Mouse (Mus musculus) hindbrain, postnatal 0 days (tissue): ENCODE measurements at regions not wholly inside any gene's neighbourhood (a gene's known extent, or its start where the extent isn't known, plus 50 kb on each side); places are given as distances from the start of the nearest gene placed in this dataset.

ENCODE experiments used
- ATAC-seq: fragments of 200-750 bp; cut with Nextera tagmentation; 2 replicates; pipeline ENCODE4 v1.8.0; 2017; ENCODE audit warnings: mild to moderate bottlenecking, moderate TSS enrichment, moderate library complexity
- DNase-seq: peaks from one replicate; pipeline ENCODE4 v3.0.0-alpha.2; 2015; ENCODE audit warnings: low spot score
- H3K27ac ChIP-seq: fragments of 300-500 bp; sonication (generic); 2 replicates; pipeline ENCODE4 v1.5.1; 2014; ENCODE audit warnings: mild to moderate bottlenecking
- H3K27me3 ChIP-seq: fragments of 300-500 bp; sonication (generic); 2 replicates; pipeline ENCODE4 v1.6.1; 2014; ENCODE audit warnings: low read length, mixed read lengths; ENCODE audit not compliant: insufficient read depth
- H3K36me3 ChIP-seq: fragments of 300-500 bp; sonication (generic); 2 replicates; pipeline ENCODE4 v1.6.1; 2014; ENCODE audit warnings: low read length, mixed read lengths; ENCODE audit not compliant: insufficient read depth
- H3K4me1 ChIP-seq: fragments of 300-500 bp; sonication (generic); 2 replicates; pipeline ENCODE4 v1.6.1; 2014; ENCODE audit warnings: antibody characterized with exemption, low read length, mixed read lengths; ENCODE audit not compliant: insufficient read depth
- H3K4me2 ChIP-seq: fragments of 300-500 bp; sonication (generic); 2 replicates; pipeline ENCODE4 v1.6.1; 2014; ENCODE audit warnings: low read depth, mild to moderate bottlenecking, low read length, moderate library complexity, mixed read lengths
- H3K4me3 ChIP-seq: fragments of 300-500 bp; sonication (generic); 2 replicates; pipeline ENCODE4 v1.5.1; 2014; ENCODE audit warnings: low read length
- H3K9ac ChIP-seq: fragments of 300-500 bp; sonication (generic); replicated peaks from 2 replicates; pipeline ENCODE4 v1.6.1; 2014; ENCODE audit warnings: mild to moderate bottlenecking, low read length, moderate library complexity, mixed read lengths
- H3K9me3 ChIP-seq: fragments of 300-500 bp; sonication (generic); 2 replicates; pipeline ENCODE4 v1.6.1; 2016; ENCODE audit warnings: low read length, mixed read lengths
- CTCF ChIP-seq: IDR thresholded peaks from 2 replicates; pipeline ENCODE4 v1.5.1; 2016; ENCODE audit warnings: antibody characterized with exemption, control low read depth, low read depth
- WGBS: fragments of 180-500 bp; shearing (Covaris S2); extraction: QIAGEN DNeasy Blood & Tissue Kit; methylation state at CpG from one replicate; pipeline ENCODE4 v1.1.7; 2014; 5-methylcytosine and 5-hydroxymethylcytosine counted together

DNA sequence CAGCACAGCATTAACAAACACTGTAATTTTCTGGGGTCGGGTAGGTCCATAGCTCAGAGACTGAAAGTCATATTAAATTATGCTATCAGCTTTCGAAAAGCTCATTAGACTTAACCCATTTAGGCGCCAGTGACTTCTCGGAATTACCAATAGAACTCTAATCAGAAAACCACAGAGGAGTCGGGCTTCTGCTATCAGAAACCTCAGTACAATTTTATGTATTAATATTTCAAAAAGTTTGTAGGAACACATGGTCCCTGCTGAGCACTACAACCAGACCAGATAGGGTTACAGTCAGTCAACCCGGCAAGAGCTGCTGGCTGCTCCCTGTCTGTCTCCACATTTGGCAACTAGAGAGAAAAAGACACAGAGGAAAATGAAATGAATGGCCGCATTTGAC, 647.3 kb upstream of the Pabpc4l start:
- WGBS = 72% methylated on average over 7 of the region's 7 CpGs
- Histone ChIP-seq H3K27ac (no peak overlapping the region), H3K4me3 (no peak overlapping the region), H3K9me3 (no peaks in the 10 kb centered on the region), H3K36me3 (no peaks in the 10 kb centered on the region), H3K4me1 (no peaks in the 10 kb centered on the region), H3K4me2 (no peak overlapping the region), H3K9ac (no peak overlapping the region), H3K27me3 (no peaks in the 10 kb centered on the region)
- TF ChIP-seq CTCF = no peak
- no peak for DNase-seq
- no peak for ATAC-seq

DNA sequence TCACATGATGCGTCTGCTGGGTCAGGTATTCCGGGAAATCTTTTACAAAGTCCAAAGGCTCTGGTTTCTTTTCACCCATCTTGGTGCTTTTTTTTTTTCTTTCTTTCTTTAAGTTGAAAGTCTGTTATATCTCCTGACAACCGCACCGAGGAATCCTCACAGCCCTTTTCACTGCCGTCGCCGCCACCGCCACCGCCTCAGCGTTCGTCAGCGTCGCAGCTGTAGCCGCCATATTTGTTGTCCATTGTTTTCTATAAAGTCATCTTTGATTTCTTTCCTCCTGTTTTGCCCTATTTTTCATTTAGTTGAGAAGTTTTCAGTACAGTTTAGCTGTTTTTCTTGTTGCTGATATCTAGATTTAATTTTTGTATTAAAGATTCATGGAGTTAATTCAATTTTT, 603.5 kb upstream of the Pabpc4l start:
- DNase-seq (no peak), ATAC-seq (no peak)
- TF ChIP-seq CTCF = no peak
- no peaks in the 10 kb centered on the region for H3K36me3 ChIP-seq
- H3K4me2 ChIP-seq = no peak overlapping the region
- no peaks in the 10 kb centered on the region for H3K4me1 ChIP-seq
- no peak overlapping the region for H3K9ac ChIP-seq
- H3K9me3 ChIP-seq = no peaks in the 10 kb centered on the region
- H3K27ac ChIP-seq = no peak overlapping the region
- WGBS = 98% methylated on average over 14 of the region's 14 CpGs
- H3K4me3 ChIP-seq = no peak overlapping the region
- H3K27me3 ChIP-seq = no peaks in the 10 kb centered on the region

DNA sequence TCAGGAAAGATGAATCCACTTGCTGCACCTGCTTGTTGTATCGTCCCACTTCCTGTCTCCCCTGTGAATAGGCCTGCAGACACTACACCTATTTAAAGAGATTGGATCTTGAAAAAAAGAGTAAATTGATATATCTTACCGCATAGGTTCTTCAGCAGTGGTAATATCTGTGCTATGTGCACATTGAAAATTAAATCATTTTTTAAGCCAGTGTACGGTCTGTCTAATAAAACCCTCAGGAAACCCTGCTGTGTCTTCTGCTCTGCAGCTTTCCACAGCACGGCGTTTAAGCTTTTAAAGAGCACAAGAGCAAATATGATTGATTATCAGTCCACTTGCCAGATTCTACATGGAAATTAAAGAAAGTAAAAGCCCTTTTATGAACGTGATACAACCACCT, 577.7 kb upstream of the Pabpc4l start:
- no peak overlapping the region for H3K9ac ChIP-seq
- no peak overlapping the region for H3K4me2 ChIP-seq
- ATAC-seq (no peak), DNase-seq (peak; percentile 20)
- H3K27ac ChIP-seq = no peak overlapping the region
- no peaks in the 10 kb centered on the region for H3K27me3 ChIP-seq
- H3K4me3 ChIP-seq = no peak overlapping the region
- no peaks in the 10 kb centered on the region for H3K4me1 ChIP-seq
- H3K36me3 ChIP-seq = no peaks in the 10 kb centered on the region
- no peak for TF ChIP-seq CTCF
- 60% methylated on average over 6 of the region's 6 CpGs for WGBS
- no peaks in the 10 kb centered on the region for H3K9me3 ChIP-seq

DNA sequence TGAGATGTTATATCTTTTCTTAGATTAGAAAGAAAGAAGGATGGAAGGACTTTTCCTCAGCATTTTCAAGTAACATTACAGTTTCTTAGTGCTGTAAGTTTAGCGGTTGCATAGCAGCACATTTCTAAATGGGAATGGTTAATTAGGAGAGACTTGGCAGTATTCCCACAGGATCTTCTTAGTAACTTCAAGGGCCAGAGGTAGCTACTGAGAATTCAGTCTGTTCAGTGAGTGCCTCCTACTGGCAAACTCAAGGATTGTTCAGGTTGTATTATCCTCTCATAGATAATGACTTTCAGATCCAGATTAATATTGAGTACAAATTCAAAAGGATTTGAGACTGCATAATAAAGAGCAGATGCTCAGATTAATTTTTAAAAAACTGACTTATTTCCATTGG, 571.3 kb upstream of the Pabpc4l start:
- Histone ChIP-seq H3K4me1 (no peaks in the 10 kb centered on the region), H3K27me3 (no peaks in the 10 kb centered on the region), H3K9ac (no peak overlapping the region), H3K27ac (no peak overlapping the region), H3K4me2 (no peak overlapping the region), H3K36me3 (no peaks in the 10 kb centered on the region), H3K9me3 (no peaks in the 10 kb centered on the region), H3K4me3 (no peak overlapping the region)
- ATAC-seq = no peak
- WGBS = 31% methylated on average over 1 of the region's 1 CpGs
- peak; percentile 53 for DNase-seq
- peak; percentile 18; the same call in 1 of the 2 replicates for TF ChIP-seq CTCF

DNA sequence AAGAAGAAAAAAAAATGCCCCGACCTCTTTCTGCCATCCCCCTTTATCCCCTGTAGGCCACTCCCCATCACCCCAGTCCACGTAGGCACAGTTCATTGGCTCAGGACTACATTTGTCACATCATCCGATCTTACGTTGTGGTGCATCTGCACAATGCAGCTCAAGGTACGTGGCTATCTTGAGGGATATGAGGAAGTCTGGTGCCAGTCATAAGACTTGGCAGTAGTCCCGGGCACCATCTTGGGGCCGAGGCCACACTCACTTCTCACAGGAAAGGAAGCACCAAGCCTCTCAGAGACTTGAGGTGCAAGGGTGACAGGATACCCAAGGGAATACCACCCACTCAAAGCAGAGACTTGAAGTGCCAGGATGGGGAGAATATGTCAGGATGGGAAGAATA, 570.5 kb upstream of the Pabpc4l start:
- no peak overlapping the region for H3K4me3 ChIP-seq
- H3K4me1 ChIP-seq = no peaks in the 10 kb centered on the region
- WGBS = 89% methylated on average over 7 of the region's 7 CpGs
- no peaks in the 10 kb centered on the region for H3K9me3 ChIP-seq
- no peak overlapping the region for H3K27ac ChIP-seq
- no peak overlapping the region for H3K4me2 ChIP-seq
- H3K27me3 ChIP-seq = no peaks in the 10 kb centered on the region
- DNase-seq (no peak), ATAC-seq (no peak)
- no peak for TF ChIP-seq CTCF
- H3K36me3 ChIP-seq = no peaks in the 10 kb centered on the region
- H3K9ac ChIP-seq = no peak overlapping the region

DNA sequence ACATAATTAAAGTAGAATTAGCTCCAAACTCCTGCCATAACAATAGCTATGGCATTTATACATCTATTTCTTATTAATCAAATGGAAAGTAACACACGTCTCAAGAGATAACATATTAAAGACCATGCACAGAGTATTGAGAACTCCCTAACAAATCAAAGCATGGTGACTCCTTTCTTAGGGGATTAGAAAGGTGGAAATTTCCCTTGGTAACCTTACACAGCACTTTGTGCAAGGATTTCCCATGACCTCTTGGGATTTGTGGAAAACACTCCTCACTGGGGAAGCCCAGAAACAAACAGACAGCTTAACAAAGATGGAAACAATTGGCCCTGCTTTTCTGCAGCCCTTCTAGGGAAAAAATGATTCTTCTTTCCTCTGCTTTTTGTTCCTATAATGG, 562.4 kb upstream of the Pabpc4l start:
- Histone ChIP-seq H3K27ac (no peak overlapping the region), H3K36me3 (no peaks in the 10 kb centered on the region), H3K9ac (no peak overlapping the region), H3K4me2 (no peak overlapping the region), H3K4me1 (no peaks in the 10 kb centered on the region), H3K27me3 (no peaks in the 10 kb centered on the region), H3K9me3 (no peaks in the 10 kb centered on the region), H3K4me3 (no peak overlapping the region)
- DNase-seq (no peak), ATAC-seq (no peak)
- no peak for TF ChIP-seq CTCF
- 61% methylated on average over 1 of the region's 1 CpGs for WGBS

DNA sequence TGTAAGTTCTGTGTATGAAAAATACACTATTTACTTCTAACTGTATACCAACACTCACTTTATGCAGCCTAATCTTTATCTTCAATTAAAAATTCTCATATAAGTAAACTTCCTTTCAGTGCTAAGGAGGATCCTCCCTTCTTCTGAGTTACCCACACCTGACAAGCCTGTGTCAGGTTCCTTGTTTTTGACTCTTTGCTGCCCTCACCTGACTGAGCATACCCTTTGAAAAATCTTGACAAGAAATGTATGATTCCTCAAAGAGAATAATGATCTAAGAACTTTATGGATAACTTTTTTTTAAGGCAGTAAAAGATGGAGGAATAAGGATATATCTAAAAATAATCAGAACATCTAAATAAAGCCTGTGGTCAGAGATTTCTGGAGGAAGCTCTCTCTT, 550.9 kb upstream of the Pabpc4l start:
- TF ChIP-seq CTCF = peak; percentile 41
- Histone ChIP-seq H3K4me3 (no peak overlapping the region), H3K9ac (no peak overlapping the region), H3K27me3 (no peaks in the 10 kb centered on the region), H3K36me3 (no peaks in the 10 kb centered on the region), H3K4me2 (no peak overlapping the region), H3K27ac (no peak overlapping the region), H3K4me1 (no peaks in the 10 kb centered on the region), H3K9me3 (no peaks in the 10 kb centered on the region)
- ATAC-seq (no peak), DNase-seq (peak; percentile 33)
